Mouse (Mus musculus) MEL (cell line): ENCODE results near the gene Utrn. TPM values are rescaled to one million over a fixed set of nuclear protein-coding genes. Genes with fewer than 3 reads are reported as not detected.

Source experiments
- DNase-seq: peaks from one replicate; pipeline ENCODE4 v3.0.0; 2011; ENCODE audit warnings: low read depth, low spot score
- H3K27ac ChIP-seq: 2 replicates; pipeline ENCODE4 v1.5.1; 2012; ENCODE audit warnings: low read depth, mild to moderate bottlenecking, control low read depth, low read length, moderate library complexity; ENCODE audit not compliant: control insufficient read depth
- H3K27me3 ChIP-seq, 2 experiments: fragments of 150-350 bp in 1 of 2; sonication (generic) in 1 of 2; 2 replicates each; pipeline ENCODE4 v1.6.1; 2012; ENCODE audit warnings: low read length in 2 of 2, mild to moderate bottlenecking in 2 of 2, improper control_type of control experiment in 1 of 2, moderate library complexity in 1 of 2; ENCODE audit not compliant: insufficient read depth in 2 of 2, control insufficient read depth in 1 of 2
- H3K36me3 ChIP-seq, 2 experiments: 2 replicates each; pipeline ENCODE4 v1.6.1; 2012 to 2014; ENCODE audit warnings: low read length in 2 of 2, improper control_type of control experiment in 1 of 2, inconsistent platforms in 1 of 2, mild to moderate bottlenecking in 1 of 2; ENCODE audit not compliant: insufficient read depth in 2 of 2, control insufficient read depth in 1 of 2
- H3K4me1 ChIP-seq, 2 experiments: fragments of 150-350 bp in 1 of 2; sonication (generic) in 1 of 2; 2 replicates each; pipeline ENCODE4 v1.6.1; 2012; ENCODE audit warnings: low read length in 2 of 2, improper control_type of control experiment in 1 of 2, mild to moderate bottlenecking in 1 of 2; ENCODE audit not compliant: insufficient read depth in 2 of 2, control insufficient read depth in 1 of 2
- H3K4me3 ChIP-seq, 2 experiments: fragments of 150-350 bp in 1 of 2; sonication (generic) in 1 of 2; 2 replicates each; pipeline ENCODE4 v1.5.1; 2012; ENCODE audit warnings: low read depth in 2 of 2, low read length in 2 of 2, mild to moderate bottlenecking in 2 of 2, moderate library complexity in 2 of 2, control low read depth in 1 of 2, improper control_type of control experiment in 1 of 2; ENCODE audit not compliant: control insufficient read depth in 1 of 2, insufficient read depth in 1 of 2
- H3K79me2 ChIP-seq: 2 replicates; pipeline ENCODE4 v1.6.1; 2012; ENCODE audit warnings: mild to moderate bottlenecking, low read length, moderate library complexity; ENCODE audit not compliant: control insufficient read depth, poor library complexity, insufficient read depth
- H3K9ac ChIP-seq: 2 replicates; pipeline ENCODE4 v1.6.1; 2012; ENCODE audit warnings: low read depth, mild to moderate bottlenecking, control low read depth, low read length, moderate library complexity; ENCODE audit not compliant: control insufficient read depth, poor library complexity, severe bottlenecking
- H3K9me3 ChIP-seq: fragments of 150-350 bp; sonication (generic); replicated peaks from 2 replicates; pipeline ENCODE4 v1.6.1; 2012; ENCODE audit warnings: mild to moderate bottlenecking, low read length, improper control_type of control experiment, moderate library complexity; ENCODE audit not compliant: insufficient read depth
- CHD1 ChIP-seq: IDR thresholded peaks from 2 replicates; pipeline ENCODE4 v1.6.1; 2012; ENCODE audit warnings: low read depth, mild to moderate bottlenecking, inconsistent platforms, low read length, improper control_type of control experiment
- E2F4 ChIP-seq: IDR thresholded peaks from 2 replicates; pipeline ENCODE4 v1.6.1; 2011; ENCODE audit warnings: low read depth, low read length, improper control_type of control experiment, borderline replicate concordance
- ELF1 ChIP-seq: IDR thresholded peaks from 2 replicates; pipeline ENCODE4 v1.6.1; 2014; ENCODE audit warnings: low read depth, mild to moderate bottlenecking, inconsistent platforms, low read length, improper control_type of control experiment, moderate library complexity
- EP300 ChIP-seq, 2 experiments: IDR thresholded peaks; 2 replicates each; pipeline ENCODE4 v1.6.1; 2011; ENCODE audit warnings: improper control_type of control experiment in 2 of 2, low read length in 2 of 2, low read depth in 1 of 2, mild to moderate bottlenecking in 1 of 2
- ETS1 ChIP-seq: IDR thresholded peaks from 2 replicates; pipeline ENCODE4 v1.6.1; 2012; ENCODE audit warnings: low read depth, mild to moderate bottlenecking, inconsistent platforms, low read length, improper control_type of control experiment, moderate library complexity
- GABPA ChIP-seq: IDR thresholded peaks from 2 replicates; pipeline ENCODE4 v1.6.1; 2012; ENCODE audit warnings: low read depth, mild to moderate bottlenecking, inconsistent platforms, low read length, improper control_type of control experiment, moderate library complexity
- GATA1 ChIP-seq: IDR thresholded peaks from 2 replicates; pipeline ENCODE4 v1.6.1; 2011; ENCODE audit warnings: low read depth, low read length, improper control_type of control experiment
- HCFC1 ChIP-seq: IDR thresholded peaks from 2 replicates; pipeline ENCODE4 v1.6.1; 2012; ENCODE audit warnings: low read depth, mild to moderate bottlenecking, inconsistent platforms, low read length, improper control_type of control experiment, moderate library complexity
- KAT2A ChIP-seq: conservative IDR thresholded peaks from 2 replicates; pipeline ENCODE4 v1.6.1; 2012; ENCODE audit warnings: low read depth, low read length, improper control_type of control experiment, inconsistent platforms
- MAFK ChIP-seq: IDR thresholded peaks from 2 replicates; pipeline ENCODE4 v1.6.1; 2011; ENCODE audit warnings: low read depth, mild to moderate bottlenecking, low read length, improper control_type of control experiment, borderline replicate concordance
- MAZ ChIP-seq: IDR thresholded peaks from 2 replicates; pipeline ENCODE4 v1.6.1; 2012; ENCODE audit warnings: low read depth, mild to moderate bottlenecking, inconsistent platforms, low read length, improper control_type of control experiment
- MEF2A ChIP-seq: IDR thresholded peaks from 2 replicates; pipeline ENCODE4 v1.6.1; 2014; ENCODE audit warnings: low read depth, mild to moderate bottlenecking, inconsistent platforms, low read length, improper control_type of control experiment; ENCODE audit not compliant: poor library complexity, insufficient replicate concordance, severe bottlenecking; ENCODE audit errors: extremely low read depth
- MYC ChIP-seq: IDR thresholded peaks from 2 replicates; pipeline ENCODE4 v1.6.1; 2011; ENCODE audit warnings: low read depth, mild to moderate bottlenecking, low read length, improper control_type of control experiment, moderate library complexity
- NELFE ChIP-seq: IDR thresholded peaks from 2 replicates; pipeline ENCODE4 v1.6.1; 2011; ENCODE audit warnings: low read depth, low read length, improper control_type of control experiment
- NRF1 ChIP-seq: IDR thresholded peaks from 2 replicates; pipeline ENCODE4 v1.6.1; 2014; ENCODE audit warnings: low read depth, mild to moderate bottlenecking, inconsistent platforms, low read length, improper control_type of control experiment, moderate library complexity; ENCODE audit not compliant: poor library complexity, insufficient read depth, severe bottlenecking
- RCOR1 ChIP-seq: IDR thresholded peaks from 2 replicates; pipeline ENCODE4 v1.6.1; 2012; ENCODE audit warnings: low read depth, mild to moderate bottlenecking, inconsistent platforms, low read length, improper control_type of control experiment
- TAL1 ChIP-seq: IDR thresholded peaks from 2 replicates; pipeline ENCODE4 v1.6.1; 2012; ENCODE audit warnings: mild to moderate bottlenecking, inconsistent platforms, low read length, moderate library complexity, mixed read lengths
- TCF12 ChIP-seq: IDR thresholded peaks from 2 replicates; pipeline ENCODE4 v1.6.1; 2014; ENCODE audit warnings: low read depth, mild to moderate bottlenecking, inconsistent platforms, low read length, improper control_type of control experiment, moderate library complexity
- UBTF ChIP-seq: IDR thresholded peaks from 2 replicates; pipeline ENCODE4 v1.6.1; 2012; ENCODE audit warnings: low read depth, mild to moderate bottlenecking, inconsistent platforms, low read length, improper control_type of control experiment, moderate library complexity, borderline replicate concordance; ENCODE audit not compliant: insufficient read depth
- USF1 ChIP-seq: IDR thresholded peaks from 2 replicates; pipeline ENCODE4 v1.6.1; 2014; ENCODE audit warnings: low read depth, mild to moderate bottlenecking, inconsistent platforms, low read length, improper control_type of control experiment, moderate library complexity
- ZC3H11A ChIP-seq: IDR thresholded peaks from 2 replicates; pipeline ENCODE4 v1.6.1; 2012; ENCODE audit warnings: low read depth, mild to moderate bottlenecking, inconsistent platforms, low read length, improper control_type of control experiment
- ZKSCAN1 ChIP-seq: IDR thresholded peaks from 2 replicates; pipeline ENCODE4 v1.6.1; 2012; ENCODE audit warnings: low read depth, mild to moderate bottlenecking, inconsistent platforms, low read length, improper control_type of control experiment, moderate library complexity
- ZMIZ1 ChIP-seq: IDR thresholded peaks from 2 replicates; pipeline ENCODE4 v1.6.1; 2012; ENCODE audit warnings: low read depth, mild to moderate bottlenecking, inconsistent platforms, low read length, improper control_type of control experiment, moderate library complexity
- ZNF384 ChIP-seq: IDR thresholded peaks from 2 replicates; pipeline ENCODE4 v1.6.1; 2012; ENCODE audit warnings: low read depth, mild to moderate bottlenecking, inconsistent platforms, low read length, improper control_type of control experiment
- polyA plus RNA-seq, 2 experiments: library from polyadenylated mRNA; stranded (reverse) in 1 of 2; unstranded in 1 of 2; fragments of >175 nt in 1 of 2; fragments of >200 nt in 1 of 2; gene quantifications; 2 replicates each; pipeline versions ENCODE4 v1.2.1 to v1.2.4; 2012; ENCODE audit warnings: low replicate concordance in 2 of 2, low read depth in 1 of 2; ENCODE audit not compliant: insufficient read length in 2 of 2, insufficient read depth in 1 of 2, missing spikeins in 1 of 2
- total RNA-seq: library from RNA; depleted of rRNA; stranded (reverse); fragments of 300-350 nt; gene quantifications from 2 replicates; pipeline ENCODE4 v1.2.3, GENCODE M21; 2012

Utrn gene
- total and polyA plus RNA-seq, 3 experiments = 2.3 to 4.3 TPM; not detected in 1

- no peak overlapping the region for H3K27ac ChIP-seq
- H3K27me3 ChIP-seq = no peaks in the 10 kb centered on the region
- no peak overlapping the region for H3K9ac ChIP-seq
- H3K36me3 ChIP-seq = peaks cover 0 to 11% of the 10 kb centered on the region in 2 experiments; a peak in 2 of 4 replicates
- TF ChIP-seq TAL1 (no peak), MAZ (no peak), TCF12 (no peak), ZMIZ1 (no peak), RCOR1 (no peak), ZKSCAN1 (no peak), ZNF384 (no peak), CHD1 (no peak), MAFK (no peak), MYC (no peak), NRF1 (no peak), HCFC1 (no peak), MEF2A (no peak), GABPA (no peak), ZC3H11A (no peak), NELFE (no peak), E2F4 (no peak)
- H3K4me3 ChIP-seq = no peak overlapping the region
- H3K79me2 ChIP-seq = no peaks in the 10 kb centered on the region
- H3K9me3 ChIP-seq = no peaks in the 10 kb centered on the region
- DNase-seq = no peak
- peaks cover 6 to 18% of the 10 kb centered on the region in 2 experiments; a peak in 3 of 4 replicates for H3K4me1 ChIP-seq
These were observed 442.3 kb downstream of the Utrn start for GRCm38 (mm10) chr10:12426866-12427265.

GRCm38 (mm10) chr10:12424944-12425343, 444.2 kb downstream of the Utrn start:
- Histone ChIP-seq H3K36me3 (peaks cover 0 to 11% of the 10 kb centered on the region in 2 experiments; a peak in 2 of 4 replicates), H3K9ac (no peak overlapping the region), H3K9me3 (no peaks in the 10 kb centered on the region), H3K4me1 (peaks cover 6 to 18% of the 10 kb centered on the region in 2 experiments; a peak in 3 of 4 replicates), H3K79me2 (no peaks in the 10 kb centered on the region), H3K27ac (peak overlapping the region; percentile 63; the same call in 1 of the 2 replicates), H3K4me3 (peak overlapping the region in 1 of 2 experiments; percentile 18; a peak in 2 of 4 replicates), H3K27me3 (no peaks in the 10 kb centered on the region)
- peak; percentile 73 for DNase-seq
- TF ChIP-seq EP300 (IDR thresholded peaks at IDR 0.05; ENCODE audit: low read depth in 1 of 2, low read length in 2 of 2) (peak; percentile 47 to 68; a peak in 3 of 4 replicates), UBTF (no peak), TCF12 (0 out of 2 replicates have a peak, but pooled peaks have one; percentile 31), ETS1 (peak; percentile 50), NELFE (no peak), GATA1 (0 out of 2 replicates have a peak, but pooled peaks have one; percentile 25), USF1 (no peak), TAL1 (no peak), ELF1 (no peak), ZKSCAN1 (no peak), MEF2A (no peak), KAT2A (no peak)
